Mouse (Mus musculus) erythroblast, embryonic 14.5 days (primary cell): Measurements from ENCODE around the gene Car4.

Source experiments
- GATA1 ChIP-seq: IDR thresholded peaks from 2 replicates; pipeline ENCODE4 v1.6.1; 2012; ENCODE audit warnings: low read length, inconsistent platforms, mixed read lengths
- TAL1 ChIP-seq: IDR thresholded peaks from 3 replicates; pipeline ENCODE4 v1.6.1; 2012; ENCODE audit warnings: low read length, inconsistent platforms, mixed read lengths

DNA sequence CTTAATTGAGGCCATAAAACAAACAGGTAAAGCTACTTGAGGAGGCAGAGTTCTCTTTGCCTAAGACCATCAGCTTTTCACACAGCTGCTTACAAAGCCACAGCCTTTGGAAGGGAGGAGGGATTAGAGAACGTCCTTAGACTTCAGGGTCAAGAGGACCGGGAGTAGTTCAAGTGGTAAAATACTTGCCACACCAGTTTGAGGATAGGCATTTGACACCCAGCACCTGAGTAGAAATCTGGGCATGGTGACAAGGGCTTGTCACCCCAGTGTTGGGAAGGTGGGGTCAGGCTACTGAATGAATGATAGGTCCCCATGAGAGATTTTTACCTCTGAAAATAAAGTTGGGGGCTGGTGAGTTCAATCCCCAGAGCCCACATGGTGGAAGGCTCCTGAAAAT, 5.0 kb upstream of the Car4 start:
- TF ChIP-seq GATA1, result no peak
- TF ChIP-seq TAL1, result no peak
